Mouse (Mus musculus): ENCODE results near the gene Gnl1.
"Not testable (repeated sequence)": the region's sequence is repeated elsewhere in the genome, so short reads cannot be mapped to it uniquely, and the experiment has no call there.

Gene Gnl1

GRCm38 (mm10) chr17:35994175-35994878 lies 14.7 kb downstream of the Gnl1 start:
- DNase-seq (ENCODE audit: low spot score in 2 of 2) = peak; percentile 78 to 87

DNA sequence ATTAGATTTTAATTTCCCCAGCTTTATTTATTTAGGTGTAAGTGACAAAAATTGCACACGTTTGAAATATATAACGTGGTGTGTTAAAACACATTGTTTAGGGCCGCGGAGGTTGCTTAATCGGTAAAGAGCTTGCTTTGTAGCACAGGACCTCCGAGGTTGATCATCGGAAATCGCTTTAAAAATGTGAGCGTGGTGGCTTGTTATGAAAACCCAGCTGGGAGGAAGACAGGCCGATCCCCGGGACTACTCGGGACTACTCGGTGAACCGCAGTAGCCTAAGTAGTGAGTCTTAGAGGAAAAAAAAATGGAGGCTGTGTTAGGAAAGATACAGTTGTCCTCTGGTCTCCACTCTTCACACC lies 15.2 kb downstream of the Gnl1 start:
- DNase-seq (ENCODE audit: low spot score in 2 of 2) = no peak

DNA sequence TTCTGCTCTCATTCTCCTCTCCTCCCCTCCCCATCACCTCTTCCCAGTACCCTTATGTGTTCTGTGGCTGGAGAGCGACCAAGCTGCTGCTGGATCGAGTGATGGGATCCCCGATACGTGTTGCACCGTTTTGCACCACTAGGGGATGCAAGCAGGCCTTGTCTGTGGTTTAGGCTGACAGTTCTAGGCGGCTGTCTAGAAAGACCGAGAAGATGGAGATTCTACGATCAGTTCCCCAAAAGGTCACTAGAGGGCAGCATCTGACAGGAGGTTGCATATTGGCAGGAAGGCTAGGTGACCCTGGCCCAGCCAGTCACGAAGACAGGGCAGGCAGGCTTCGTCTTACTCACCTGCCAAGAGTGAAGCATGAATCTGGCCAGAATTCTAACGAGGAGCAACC lies 17.3 kb downstream of the Gnl1 start:
- peak; percentile 95 to 97 for DNase-seq (ENCODE audit: low spot score in 2 of 2)

DNA sequence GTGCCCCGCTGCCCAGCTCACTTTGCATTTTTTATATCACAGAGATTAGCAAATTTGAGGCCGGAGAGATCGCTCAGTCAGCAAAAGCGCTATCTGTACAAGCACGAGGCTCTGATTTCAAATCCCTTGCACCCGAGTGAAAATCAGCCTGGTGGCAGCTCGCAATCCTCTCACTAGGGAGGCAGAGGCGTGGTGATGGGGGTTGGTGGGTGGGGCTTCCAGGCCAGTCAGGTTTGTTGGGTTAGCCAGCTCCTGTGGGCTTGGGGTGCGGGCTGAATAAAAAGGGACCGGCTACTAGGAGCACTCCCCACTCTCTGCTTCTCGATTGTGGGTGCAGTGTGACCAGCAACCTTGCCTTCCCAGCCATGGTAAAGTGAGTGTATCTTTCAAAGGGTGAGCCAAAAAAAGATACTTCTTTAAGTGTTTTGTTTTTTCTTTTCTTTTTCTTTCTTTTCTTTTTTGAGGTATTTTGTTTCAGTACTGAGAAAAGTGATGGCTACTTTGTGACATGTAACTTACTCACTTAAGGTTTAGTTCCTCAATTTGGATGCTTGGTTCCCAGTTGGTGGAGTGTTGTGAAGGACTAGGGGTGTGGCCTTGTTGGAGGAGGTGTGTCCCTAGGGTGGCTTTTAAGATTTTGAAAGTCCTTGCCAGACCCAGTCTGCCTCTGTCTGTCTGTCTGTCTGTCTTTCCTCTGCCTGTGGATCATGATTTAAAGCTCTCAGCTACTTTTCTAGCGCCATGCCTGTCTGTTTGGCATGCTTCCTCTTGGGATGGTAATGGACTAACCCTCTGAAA lies 18.3 kb downstream of the Gnl1 start:
- DNase-seq (ENCODE audit: low spot score in 2 of 2) = no peak

GRCm38 (mm10) chr17:35998545-35999305 lies 19.1 kb downstream of the Gnl1 start:
- DNase-seq (ENCODE audit: low spot score in 2 of 2) = no peak

DNA sequence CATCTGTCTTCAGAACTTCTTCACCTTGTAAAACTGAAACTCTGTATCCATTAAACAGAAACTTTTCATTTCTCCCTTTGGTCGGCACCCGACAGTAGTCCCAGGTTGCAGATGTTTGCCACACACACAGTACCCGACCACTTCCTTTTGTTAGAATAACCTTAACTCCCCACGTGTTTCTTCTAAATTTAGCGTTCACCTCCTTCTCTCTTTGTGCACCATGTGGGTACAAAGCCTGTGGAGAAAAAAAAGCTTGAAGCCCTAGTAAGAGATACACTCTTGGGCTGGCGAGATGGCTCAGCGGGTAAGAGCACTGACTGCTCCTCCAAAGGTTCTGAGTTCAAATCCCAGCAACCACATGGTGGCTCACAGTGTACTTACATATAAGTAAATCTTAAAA lies 19.7 kb downstream of the Gnl1 start:
- DNase-seq (ENCODE audit: low spot score in 2 of 2) = no peak

GRCm38 (mm10) chr17:36000349-36000748 lies 20.7 kb downstream of the Gnl1 start:
- no peak for DNase-seq (ENCODE audit: low spot score in 2 of 2)

DNA sequence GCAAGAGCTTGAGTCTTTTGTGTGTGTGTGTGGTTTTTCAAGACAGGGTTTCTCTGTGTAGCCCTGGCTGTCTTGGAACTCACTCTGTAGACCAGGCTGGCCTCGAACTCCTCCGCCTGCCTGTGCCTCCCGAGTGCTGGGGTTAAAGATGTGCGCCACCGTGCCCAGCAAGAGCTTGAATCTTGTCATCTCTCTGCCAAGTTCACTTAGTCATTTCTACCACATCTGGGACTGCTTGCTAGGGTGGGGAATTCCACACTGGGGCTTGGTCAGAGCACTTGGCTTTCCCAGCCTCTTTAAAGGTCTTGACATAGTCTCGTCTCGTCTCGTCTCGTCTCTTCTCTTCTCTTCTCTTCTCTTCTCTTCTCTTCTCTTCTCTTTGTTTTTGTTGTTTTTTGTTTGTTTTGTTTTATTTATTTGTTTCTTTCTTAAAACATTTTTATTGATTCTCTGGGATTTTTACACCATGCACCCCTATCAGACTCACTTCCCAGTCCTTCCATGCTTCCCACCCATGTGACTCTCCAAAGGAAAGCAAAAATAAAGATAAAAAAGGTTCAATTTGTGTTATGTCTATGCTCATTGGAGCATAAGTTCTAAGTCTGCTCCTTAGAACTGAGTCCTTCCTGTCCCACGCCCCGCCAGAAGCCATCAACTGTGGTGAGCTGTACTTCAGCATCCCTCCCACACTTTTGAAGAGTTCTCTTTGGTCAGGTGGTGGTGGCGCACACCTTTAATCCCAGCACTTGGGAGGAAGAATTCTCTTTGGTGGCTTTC lies 21.7 kb downstream of the Gnl1 start:
- DNase-seq (ENCODE audit: low spot score in 2 of 2) = no peak

DNA sequence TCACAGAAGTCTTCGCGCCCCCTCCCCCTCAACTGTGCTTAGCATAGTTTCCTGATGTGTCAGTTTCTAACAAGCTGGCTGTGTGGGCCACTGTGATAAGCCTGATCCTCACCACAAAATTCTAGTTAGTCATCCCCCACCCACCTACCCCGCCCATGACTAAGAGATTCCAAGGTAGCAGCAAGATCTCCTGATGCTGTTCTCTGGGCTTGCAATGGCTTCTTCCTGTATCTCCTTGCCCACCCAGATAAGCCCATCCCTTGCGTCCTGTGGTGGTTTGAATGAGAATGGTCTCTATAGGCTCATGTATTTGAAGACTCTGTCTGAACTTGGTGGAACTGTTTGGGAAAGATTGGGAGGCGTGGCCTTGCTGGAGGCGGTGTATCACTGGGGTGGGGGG lies 22.3 kb downstream of the Gnl1 start:
- peak in 1 of 2 experiments; percentile 58 for DNase-seq (ENCODE audit: low spot score in 2 of 2)

DNA sequence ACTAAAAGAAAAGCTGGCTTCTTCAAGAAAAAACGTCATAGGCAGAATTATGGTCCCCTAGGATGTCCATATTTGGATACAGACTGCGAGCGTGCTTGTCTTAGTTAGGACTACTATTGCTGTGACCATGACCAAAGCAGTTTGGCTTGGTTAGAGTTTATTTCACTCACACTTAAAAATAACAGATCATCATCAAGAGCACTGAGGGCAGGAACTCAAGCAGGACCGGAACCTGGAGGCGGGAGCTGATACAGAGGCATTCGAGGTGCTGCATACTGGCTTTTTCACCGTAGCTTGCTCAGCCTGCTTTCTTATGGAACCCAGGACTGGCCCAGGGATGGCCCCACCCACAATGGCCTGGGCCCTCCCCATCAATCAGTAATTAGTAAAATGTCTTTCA lies 23.7 kb downstream of the Gnl1 start:
- DNase-seq (ENCODE audit: low spot score in 2 of 2) = no peak

DNA sequence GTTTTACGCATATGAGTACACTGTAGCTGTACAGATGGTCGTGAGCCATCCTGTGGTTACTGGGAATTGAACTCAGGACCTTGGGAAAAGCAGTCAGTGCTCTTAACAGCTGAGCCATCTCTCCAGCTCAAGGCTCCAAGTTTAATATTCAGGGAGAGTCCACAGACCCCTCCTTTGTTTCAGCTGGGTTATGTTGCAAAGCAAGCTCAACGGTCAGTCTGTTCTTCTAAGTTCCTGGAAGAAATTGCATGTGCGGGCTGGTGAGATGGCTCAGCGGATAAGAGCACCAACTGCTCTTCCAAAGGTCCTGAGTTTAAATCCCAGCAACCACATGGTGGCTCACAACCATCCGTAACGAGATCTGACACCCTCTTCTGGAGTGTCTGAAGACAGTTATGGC lies 24.8 kb downstream of the Gnl1 start:
- not testable (repeated sequence) for DNase-seq (ENCODE audit: low spot score in 2 of 2)

- DNase-seq (ENCODE audit: low spot score in 2 of 2) = no peak
These were observed 35.3 kb downstream of the Gnl1 start for GRCm38 (mm10) chr17:36014977-36015376.

GRCm38 (mm10) chr17:36017046-36017445 lies 37.4 kb downstream of the Gnl1 start:
- no peak for DNase-seq (ENCODE audit: low spot score in 2 of 2)

- DNase-seq (ENCODE audit: low spot score in 2 of 2) = no peak
These were observed 39.3 kb downstream of the Gnl1 start for GRCm38 (mm10) chr17:36018979-36019378.

DNA sequence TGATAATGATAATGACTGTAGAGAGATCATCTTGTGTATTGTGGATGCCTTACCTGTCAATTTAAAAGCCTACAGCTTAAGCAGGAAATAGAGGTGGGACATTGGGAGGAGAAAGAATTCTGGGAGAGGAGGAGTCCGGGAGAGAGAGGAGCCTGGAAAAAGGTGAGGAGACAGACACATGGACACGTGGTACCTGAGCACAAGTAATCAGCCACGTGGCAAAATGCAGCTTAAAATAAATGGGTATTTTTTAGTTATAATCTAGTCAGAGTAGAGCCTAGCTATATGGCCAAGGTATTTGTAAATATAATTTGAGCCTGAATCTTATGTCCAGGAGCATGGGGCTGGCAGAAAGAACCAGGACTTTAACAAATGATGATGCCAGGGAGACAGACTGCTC lies 39.9 kb downstream of the Gnl1 start:
- DNase-seq (ENCODE audit: low spot score in 2 of 2) = no peak

- DNase-seq (ENCODE audit: low spot score in 2 of 2) = no peak
These were observed 40.8 kb downstream of the Gnl1 start, which contains the start of gene H2-T24 for GRCm38 (mm10) chr17:36020191-36021073. H2-T24 (minus strand) TSS chr17:36020560.

- DNase-seq (ENCODE audit: low spot score in 2 of 2) = no peak
These were observed 41.7 kb downstream of the Gnl1 start for GRCm38 (mm10) chr17:36021309-36021708.

DNA sequence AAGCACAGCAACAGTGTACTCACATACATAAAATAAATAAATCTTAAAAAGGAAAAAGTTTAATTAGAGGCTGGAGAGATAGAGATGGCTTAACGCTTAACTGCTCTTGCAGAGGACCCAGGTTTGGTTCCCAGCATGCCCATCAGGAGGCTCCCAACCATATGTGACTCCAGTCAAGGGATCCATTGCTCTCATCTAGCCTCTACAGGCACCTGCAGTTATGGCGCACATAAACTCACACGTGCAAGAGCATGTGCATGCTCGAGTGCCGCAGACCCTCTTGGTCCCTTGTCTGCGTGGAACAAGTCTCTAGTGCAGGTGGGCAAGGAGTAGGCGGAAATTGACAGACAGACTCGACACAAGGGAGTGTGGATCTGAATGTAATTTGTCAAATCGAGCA lies 42.4 kb downstream of the Gnl1 start:
- DNase-seq (ENCODE audit: low spot score in 2 of 2) = no peak

GRCm38 (mm10) chr17:36022922-36023321 lies 43.3 kb downstream of the Gnl1 start:
- no peak for DNase-seq (ENCODE audit: low spot score in 2 of 2)

DNA sequence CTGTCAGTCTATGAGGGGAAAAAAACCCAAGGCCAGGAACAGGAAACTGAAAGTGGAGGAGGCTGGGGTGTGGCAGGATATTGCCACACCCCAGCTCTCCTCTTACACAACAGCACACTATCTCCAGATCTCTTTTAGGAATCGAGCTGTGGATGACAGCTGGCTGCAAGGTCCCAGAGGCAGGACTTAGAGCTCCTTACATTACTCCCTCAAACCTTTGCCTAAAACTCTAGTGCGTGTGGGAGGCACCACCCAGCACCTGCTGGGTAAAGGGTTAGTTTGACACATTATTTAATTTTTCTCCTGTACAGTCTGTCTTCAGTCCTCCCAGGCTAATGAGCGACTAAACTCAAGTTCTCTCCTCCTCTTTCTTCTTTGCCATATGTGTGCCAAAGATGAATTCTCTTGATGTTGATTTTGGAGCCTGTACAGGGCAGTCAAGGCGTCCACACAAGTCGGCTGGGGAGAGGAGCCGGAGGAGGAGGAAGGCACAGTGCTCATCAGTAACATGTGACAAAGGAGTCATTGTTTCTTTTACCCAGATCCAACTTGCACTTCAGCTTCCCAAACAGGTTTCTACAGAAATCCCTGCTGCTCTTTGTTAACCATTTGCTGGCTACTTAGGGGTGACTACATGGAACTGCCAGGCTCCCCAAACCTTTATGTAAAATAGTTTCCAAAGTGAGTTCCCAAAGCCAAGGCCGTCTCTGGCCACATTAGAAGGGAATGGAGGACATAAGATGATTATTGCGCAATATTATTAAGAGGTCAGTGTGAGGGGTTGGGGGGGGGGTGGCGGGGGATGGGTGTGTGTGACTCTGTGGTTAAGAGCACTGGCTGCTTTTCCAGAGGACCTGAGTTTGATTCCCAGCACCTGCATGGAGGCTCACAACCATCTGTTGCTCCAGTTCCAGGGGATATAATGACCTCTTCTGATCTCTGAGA lies 44.3 kb downstream of the Gnl1 start:
- DNase-seq (ENCODE audit: low spot score in 2 of 2) = no peak

Data from frontal cortex, postnatal 36 days (tissue).